Mouse (Mus musculus) bone marrow macrophage, adult 2 months (primary cell): Measurements from ENCODE around the gene Gm49380.

Source experiments
- CTCF ChIP-seq: IDR thresholded peaks from 2 replicates; pipeline ENCODE4 v1.5.1; 2012; ENCODE audit warnings: low read depth, mild to moderate bottlenecking, low read length, moderate library complexity
- POLR2A ChIP-seq: IDR thresholded peaks from 2 replicates; pipeline ENCODE4 v1.6.1; 2012; ENCODE audit warnings: mild to moderate bottlenecking, low read depth, low read length, borderline replicate concordance

DNA sequence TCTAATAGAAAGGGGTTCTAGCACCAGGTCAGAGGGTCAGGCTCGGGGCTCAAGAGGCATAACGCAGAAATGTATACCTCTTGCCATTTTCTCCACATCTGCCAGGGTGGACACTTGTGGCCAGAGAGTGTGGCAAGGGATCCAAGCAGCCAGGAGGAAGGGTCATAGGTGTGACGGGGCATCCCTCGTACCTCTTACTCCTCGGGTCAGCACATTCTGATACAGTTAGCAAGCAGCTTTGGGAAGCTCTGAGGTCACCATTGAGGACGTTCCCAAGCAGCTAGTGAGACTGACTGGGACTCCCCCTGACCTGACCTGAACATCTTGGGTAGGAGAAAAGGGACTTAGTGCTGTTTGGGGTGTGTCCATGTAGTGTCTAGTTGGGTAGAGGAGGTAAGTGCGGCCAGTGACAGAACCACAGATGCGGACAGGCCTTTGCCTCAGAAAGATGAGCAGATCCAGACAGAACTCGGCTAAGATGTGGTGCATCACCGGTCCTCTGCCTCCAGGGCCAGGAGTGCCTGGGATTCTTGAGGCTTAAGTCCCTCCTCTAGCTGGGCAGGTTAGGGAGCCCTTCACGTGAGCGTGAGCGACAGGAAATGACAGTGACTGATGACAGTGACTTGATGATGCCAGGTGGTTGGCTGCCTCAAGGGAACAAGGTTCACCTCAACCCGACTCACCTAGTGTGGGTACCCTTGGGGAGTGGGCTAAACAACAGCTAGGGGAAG lies 43.0 kb downstream of the Gm49380 start:
- TF ChIP-seq POLR2A (no peak), CTCF (no peak)
